Mouse (Mus musculus): ENCODE measurements at regions not wholly inside any gene's neighbourhood (a gene's known extent, or its start where the extent isn't known, plus 50 kb on each side); places are given as distances from the start of the nearest gene placed in this dataset.

DNA sequence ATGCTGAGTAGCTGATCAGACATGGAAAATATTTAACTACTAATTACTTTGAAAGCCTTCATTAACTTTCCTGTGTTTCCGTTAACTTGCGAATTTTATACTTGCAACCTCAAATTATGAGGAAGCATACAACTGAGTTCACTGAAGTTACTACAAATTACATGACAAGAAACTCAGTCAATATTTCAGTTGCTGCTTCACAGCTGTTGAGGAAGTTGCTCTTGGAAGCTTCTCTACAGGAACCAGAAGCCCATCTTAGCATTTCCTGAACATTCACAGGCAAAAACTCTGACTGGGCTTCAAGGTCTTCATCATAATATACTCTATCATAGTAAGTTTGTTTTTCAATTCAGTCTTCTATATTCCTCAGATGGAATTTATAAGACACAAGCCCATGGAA, 426.1 kb downstream of the Lipi start:
- H3K36me3 ChIP-seq (ENCODE audit: control insufficient read depth, insufficient read depth, low read length) = no peaks in the 10 kb centered on the region
- no peak overlapping the region for H3K4me3 ChIP-seq
- no peak for DNase-seq
- 86% methylated on average over 2 of the region's 2 CpGs for WGBS
- H3K9ac ChIP-seq (ENCODE audit: low read depth, low read length) = no peak overlapping the region
- no peaks in the 10 kb centered on the region for H3K4me1 ChIP-seq (ENCODE audit: control insufficient read depth, insufficient read depth, low read length)
- TF ChIP-seq EP300 (IDR thresholded peaks at IDR 0.05; ENCODE audit: insufficient read depth, low read depth, low read length) = no peak
- no peak for TF ChIP-seq POLR2A (IDR thresholded peaks at IDR 0.05; ENCODE audit: insufficient read depth, low read depth, low read length)
- no peak for TF ChIP-seq CTCF (IDR thresholded peaks at IDR 0.05)
- no peaks in the 10 kb centered on the region for H3K79me2 ChIP-seq (replicated peaks; ENCODE audit: control insufficient read depth, insufficient read depth, low read length)
- H3K27ac ChIP-seq = no peak overlapping the region
- intact Hi-C loops (cut with DNase I) = no loop called here
- no peaks in the 10 kb centered on the region for H3K27me3 ChIP-seq (ENCODE audit: control insufficient read depth, insufficient read depth, low read length)

DNA sequence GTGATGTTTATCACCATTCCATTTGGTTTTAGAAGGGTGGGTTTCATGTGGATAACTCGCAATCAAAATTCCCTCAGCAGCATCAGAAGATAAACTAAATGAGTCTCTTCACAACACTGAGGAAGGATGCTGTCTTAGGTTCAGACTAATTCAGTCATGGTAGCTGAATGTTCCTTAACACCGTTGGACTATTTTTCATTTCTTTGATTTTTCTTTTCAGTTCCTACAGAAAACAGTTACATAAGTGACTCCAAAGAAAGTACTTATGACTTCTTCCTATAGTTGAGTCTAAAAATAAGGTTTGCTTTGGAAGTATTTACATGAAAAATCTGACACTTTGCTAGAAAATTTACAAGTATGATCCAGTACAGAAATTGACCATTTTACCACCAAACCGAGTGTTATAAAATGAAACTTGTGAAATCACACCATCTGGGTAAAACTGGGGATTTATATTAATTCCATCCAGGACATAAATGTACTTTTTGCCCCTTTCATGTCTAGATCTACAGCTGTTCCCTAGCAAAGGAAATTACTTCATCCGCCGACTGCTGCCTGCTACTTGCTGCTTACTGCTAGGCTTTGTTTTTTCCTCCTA, 430.3 kb downstream of the Lipi start:
- Histone ChIP-seq H3K4me1 (ENCODE audit: control insufficient read depth, insufficient read depth, low read length) (no peaks in the 10 kb centered on the region), H3K27ac (no peak overlapping the region), H3K4me3 (no peak overlapping the region), H3K79me2 (replicated peaks; ENCODE audit: control insufficient read depth, insufficient read depth, low read length) (no peaks in the 10 kb centered on the region), H3K27me3 (ENCODE audit: control insufficient read depth, insufficient read depth, low read length) (no peaks in the 10 kb centered on the region), H3K36me3 (ENCODE audit: control insufficient read depth, insufficient read depth, low read length) (no peaks in the 10 kb centered on the region), H3K9ac (ENCODE audit: low read depth, low read length) (no peak overlapping the region)
- no peak for DNase-seq
- intact Hi-C loops (cut with DNase I) = no loop called here
- 65% methylated on average over 5 of the region's 5 CpGs for WGBS
- TF ChIP-seq POLR2A (IDR thresholded peaks at IDR 0.05; ENCODE audit: insufficient read depth, low read depth, low read length) (no peak), CTCF (IDR thresholded peaks at IDR 0.05) (no peak), EP300 (IDR thresholded peaks at IDR 0.05; ENCODE audit: insufficient read depth, low read depth, low read length) (no peak)

All from heart, adult 2 months (tissue).